Mouse (Mus musculus) MEL (cell line): ENCODE measurements around the gene Abcc8.

ENCODE experiments used
- CTCF ChIP-seq, 3 experiments: IDR thresholded peaks in 2 of 3; conservative IDR thresholded peaks in 1 of 3; 2 replicates each; pipeline ENCODE4 v1.5.1; 2011 to 2012; ENCODE audit warnings: low read length in 3 of 3, low read depth in 2 of 3, mild to moderate bottlenecking in 2 of 3, improper control_type of control experiment in 1 of 3, inconsistent platforms in 1 of 3, mixed read lengths in 1 of 3, moderate library complexity in 1 of 3; ENCODE audit not compliant: control insufficient read depth in 1 of 3, insufficient read depth in 1 of 3, poor library complexity in 1 of 3, severe bottlenecking in 1 of 3
- ETS1 ChIP-seq: IDR thresholded peaks from 2 replicates; pipeline ENCODE4 v1.6.1; 2012; ENCODE audit warnings: low read depth, mild to moderate bottlenecking, inconsistent platforms, low read length, improper control_type of control experiment, moderate library complexity
- GATA1 ChIP-seq: IDR thresholded peaks from 2 replicates; pipeline ENCODE4 v1.6.1; 2011; ENCODE audit warnings: low read depth, low read length, improper control_type of control experiment
- HCFC1 ChIP-seq: IDR thresholded peaks from 2 replicates; pipeline ENCODE4 v1.6.1; 2012; ENCODE audit warnings: low read depth, mild to moderate bottlenecking, inconsistent platforms, low read length, improper control_type of control experiment, moderate library complexity
- MXI1 ChIP-seq: IDR thresholded peaks from 2 replicates; pipeline ENCODE4 v1.6.1; 2011; ENCODE audit warnings: mild to moderate bottlenecking, low read depth, low read length, improper control_type of control experiment
- NELFE ChIP-seq: IDR thresholded peaks from 2 replicates; pipeline ENCODE4 v1.6.1; 2011; ENCODE audit warnings: low read depth, low read length, improper control_type of control experiment
- NRF1 ChIP-seq: IDR thresholded peaks from 2 replicates; pipeline ENCODE4 v1.6.1; 2014; ENCODE audit warnings: low read depth, mild to moderate bottlenecking, inconsistent platforms, low read length, improper control_type of control experiment, moderate library complexity; ENCODE audit not compliant: poor library complexity, insufficient read depth, severe bottlenecking
- POLR2A ChIP-seq, 2 experiments: IDR thresholded peaks; 2 replicates each; pipeline ENCODE4 v1.6.1; 2011 to 2012; ENCODE audit warnings: low read length in 2 of 2, mild to moderate bottlenecking in 2 of 2, control low read depth in 1 of 2, improper control_type of control experiment in 1 of 2, low read depth in 1 of 2, moderate library complexity in 1 of 2; ENCODE audit not compliant: control insufficient read depth in 1 of 2, insufficient read depth in 1 of 2, poor library complexity in 1 of 2
- TAL1 ChIP-seq: IDR thresholded peaks from 2 replicates; pipeline ENCODE4 v1.6.1; 2012; ENCODE audit warnings: mild to moderate bottlenecking, inconsistent platforms, low read length, moderate library complexity, mixed read lengths
- ZC3H11A ChIP-seq: IDR thresholded peaks from 2 replicates; pipeline ENCODE4 v1.6.1; 2012; ENCODE audit warnings: low read depth, mild to moderate bottlenecking, inconsistent platforms, low read length, improper control_type of control experiment

- TF ChIP-seq POLR2A (IDR thresholded peaks at IDR 0.05; ENCODE audit: control insufficient read depth in 1 of 2, insufficient read depth in 1 of 2, low read depth in 1 of 2, low read length in 2 of 2, poor library complexity in 1 of 2), result no peak
- TF ChIP-seq NRF1, result no peak
- no peak for TF ChIP-seq CTCF (IDR thresholded peaks at IDR 0.05 in 2 of 3, conservative IDR thresholded peaks at IDR 0.05 in 1 of 3; ENCODE audit: control insufficient read depth in 1 of 3, insufficient read depth in 1 of 3, low read depth in 2 of 3, low read length in 3 of 3, poor library complexity in 1 of 3, severe bottlenecking in 1 of 3)
- TF ChIP-seq ZC3H11A, result no peak
- TF ChIP-seq GATA1, result no peak
- no peak for TF ChIP-seq NELFE
- no peak for TF ChIP-seq TAL1
- TF ChIP-seq ETS1, result no peak
- TF ChIP-seq MXI1, result no peak
- no peak for TF ChIP-seq HCFC1
Measured at GRCm38 (mm10) chr7:46113435-46113834, 66.4 kb downstream of the Abcc8 start.
